In the genomic region with DNA sequence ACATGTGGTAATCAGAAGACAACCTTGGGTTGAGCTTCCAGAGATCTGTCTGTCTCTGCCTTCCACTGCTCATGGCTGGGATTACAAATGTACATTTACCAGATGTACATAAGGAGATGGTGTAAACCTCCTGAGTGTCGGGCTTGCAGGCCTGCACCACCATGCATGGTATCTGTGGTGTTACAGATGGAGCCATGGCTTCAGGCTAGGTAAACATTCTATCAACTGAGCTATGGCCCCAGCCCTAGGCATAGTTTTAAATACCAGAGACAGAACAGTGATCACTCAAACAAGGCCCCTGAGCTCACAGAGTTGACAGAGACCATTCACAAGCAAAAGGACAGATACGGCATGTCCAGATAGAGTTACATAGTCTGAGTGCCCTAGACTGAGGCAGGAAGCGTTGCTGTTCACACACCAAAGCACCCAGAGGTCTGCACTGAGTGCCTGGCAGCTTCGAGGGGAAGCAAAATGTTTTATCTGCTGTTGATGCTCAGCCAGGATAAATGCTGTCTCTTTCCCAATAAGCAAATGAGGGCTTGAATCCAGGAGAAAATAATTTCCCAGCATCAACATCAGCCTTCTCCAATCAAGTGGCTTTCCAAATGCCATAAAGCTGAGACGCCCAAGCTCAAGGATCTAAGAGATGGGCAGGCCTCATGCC, we compare ENCODE assay signal across 21 mouse cellular contexts.
DNase-seq lines count a peak whose midpoint lies in the region; ATAC-seq and TF ChIP-seq lines count a peak whose summit lies in the region.
"Had no signal": no experiment of that assay in that cellular context is flagged by ENCODE, and none has a peak within 500 bp of the region (broad histone marks: within the 10 kb centered on the region; RNA-seq: fewer than 3 reads in every experiment).

No protein-coding gene starts in this region.

- WGBS in lung, embryonic 14.5 days, result 40% methylated on average over 5 of the region's 5 CpGs
- WGBS in embryonic facial prominence, embryonic 13.5 days, result 57% methylated on average over 5 of the region's 5 CpGs
- 47% methylated on average over 5 of the region's 5 CpGs for WGBS in intestine, embryonic 15.5 days
- 79% methylated on average over 5 of the region's 5 CpGs for WGBS in small intestine, adult 2 months

- no peaks in the 10 kb centered on the region for H3K36me3 ChIP-seq in lung, embryonic 14.5 days (ENCODE audit: insufficient read depth)
- H3K36me3 ChIP-seq in embryonic facial prominence, embryonic 13.5 days, result no peaks in the 10 kb centered on the region
- H3K36me3 ChIP-seq in intestine, embryonic 15.5 days, result no peaks in the 10 kb centered on the region
- no peaks in the 10 kb centered on the region for H3K36me3 ChIP-seq in small intestine, adult 2 months (ENCODE audit: control insufficient read depth, insufficient read depth, low read length)
- H3K36me3 ChIP-seq: embryonic facial prominence, embryonic 12.5 days; hindbrain, embryonic 10.5 days had no signal

- no peak overlapping the region for H3K9ac ChIP-seq in lung, embryonic 14.5 days
- H3K9ac ChIP-seq in embryonic facial prominence, embryonic 13.5 days, result no peak overlapping the region
- H3K9ac ChIP-seq in intestine, embryonic 15.5 days, result no peak overlapping the region
- H3K9ac ChIP-seq: embryonic facial prominence, embryonic 12.5 days had no signal

- intact Hi-C loops in left cerebral cortex, postnatal 14 days (cut with DNase I), result no loop called here

- no peak for TF ChIP-seq POLR2A in small intestine, adult 2 months (IDR thresholded peaks at IDR 0.05; ENCODE audit: low read depth, low read length)

- no peaks in the 10 kb centered on the region for H3K9me3 ChIP-seq in lung, embryonic 14.5 days (ENCODE audit: low read depth, low read length)
- no peaks in the 10 kb centered on the region for H3K9me3 ChIP-seq in embryonic facial prominence, embryonic 13.5 days
- H3K9me3 ChIP-seq in intestine, embryonic 15.5 days, result no peaks in the 10 kb centered on the region
- H3K9me3 ChIP-seq: embryonic facial prominence, embryonic 12.5 days; hindbrain, embryonic 10.5 days had no signal

- no peak for TF ChIP-seq CTCF in lung, embryonic 14.5 days (IDR thresholded peaks at IDR 0.05; ENCODE audit: low read depth)
- no peak for TF ChIP-seq CTCF in small intestine, adult 2 months (IDR thresholded peaks at IDR 0.05; ENCODE audit: extremely low read depth, insufficient read length, insufficient replicate concordance, low read depth, low read length)

- peak; percentile 68 for DNase-seq in lung, embryonic 14.5 days
- DNase-seq in lung, postnatal 14 days, result no peak
- DNase-seq in layer of hippocampus, adult 11-12 months (ENCODE audit: low spot score), result no peak
- DNase-seq in left cerebral cortex, postnatal 14 days (ENCODE audit: low spot score in 2 of 2), result no peak
- DNase-seq: adrenal gland, postnatal 14 days; cerebellum, adult 9-11 months; kidney, adult 2 months; kidney, postnatal 25 days; midbrain, embryonic 14.5 days; right cerebral cortex, postnatal 25 days; thymus, postnatal 25 days had no signal

- H3K4me2 ChIP-seq in lung, embryonic 14.5 days, result no peak overlapping the region
- no peak overlapping the region for H3K4me2 ChIP-seq in embryonic facial prominence, embryonic 13.5 days
- no peak overlapping the region for H3K4me2 ChIP-seq in intestine, embryonic 15.5 days (replicated peaks)
- H3K4me2 ChIP-seq: embryonic facial prominence, embryonic 12.5 days; liver, embryonic 11.5 days had no signal

- peak overlapping the region; percentile 48; the same call in 1 of the 2 replicates for H3K27ac ChIP-seq in lung, embryonic 14.5 days (ENCODE audit: low read depth)
- peak overlapping the region; percentile 49 for H3K27ac ChIP-seq in embryonic facial prominence, embryonic 13.5 days
- peak overlapping the region; percentile 54 for H3K27ac ChIP-seq in intestine, embryonic 15.5 days
- peak overlapping the region; percentile 4; the same call in 1 of the 2 replicates for H3K27ac ChIP-seq in small intestine, adult 2 months (ENCODE audit: insufficient read depth, low read depth, low read length)
- H3K27ac ChIP-seq: embryonic facial prominence, embryonic 12.5 days; hindbrain, embryonic 10.5 days; hindbrain, postnatal 0 days; macrophage had no signal

- H3K27me3 ChIP-seq in lung, embryonic 14.5 days (ENCODE audit: insufficient read depth, low read length), result no peaks in the 10 kb centered on the region
- H3K27me3 ChIP-seq in embryonic facial prominence, embryonic 13.5 days, result 0 out of 2 replicates have a peak, but pooled peaks cover 3% of the 10 kb centered on the region
- no peaks in the 10 kb centered on the region for H3K27me3 ChIP-seq in intestine, embryonic 15.5 days (replicated peaks)
- no peaks in the 10 kb centered on the region for H3K27me3 ChIP-seq in small intestine, adult 2 months (ENCODE audit: control insufficient read depth, insufficient read depth, low read length)
- H3K27me3 ChIP-seq: embryonic facial prominence, embryonic 12.5 days had no signal

- no peak for ATAC-seq in lung, embryonic 14.5 days (ENCODE audit: insufficient read depth)
- no peak for ATAC-seq in embryonic facial prominence, embryonic 13.5 days (ENCODE audit: insufficient number of reproducible peaks, insufficient read depth, low FRiP score, low TSS enrichment, low read depth)
- ATAC-seq in intestine, embryonic 15.5 days, result no peak
- no peak for ATAC-seq in monocyte, adult 5-6 weeks (replicated peaks; ENCODE audit: insufficient number of reproducible peaks, low FRiP score, low TSS enrichment, poor library complexity, severe bottlenecking)
- ATAC-seq: activated CD4-positive, CD25-positive, alpha-beta regulatory T cell, adult 4 months; hindbrain, postnatal 0 days had no signal

- peaks cover 11% of the 10 kb centered on the region for H3K4me1 ChIP-seq in lung, embryonic 14.5 days (ENCODE audit: insufficient read depth)
- H3K4me1 ChIP-seq in embryonic facial prominence, embryonic 13.5 days, result peaks cover 15% of the 10 kb centered on the region
- H3K4me1 ChIP-seq in intestine, embryonic 15.5 days (replicated peaks), result peaks cover 18% of the 10 kb centered on the region
- H3K4me1 ChIP-seq in small intestine, adult 2 months (ENCODE audit: control insufficient read depth, insufficient read depth, insufficient read length, low read length), result 0 out of 2 replicates have a peak, but pooled peaks cover 4% of the 10 kb centered on the region

- no peak overlapping the region for H3K4me3 ChIP-seq in lung, embryonic 14.5 days (ENCODE audit: low read depth, low read length)
- no peak overlapping the region for H3K4me3 ChIP-seq in embryonic facial prominence, embryonic 13.5 days
- H3K4me3 ChIP-seq in intestine, embryonic 15.5 days (replicated peaks), result no peak overlapping the region
- H3K4me3 ChIP-seq in small intestine, adult 2 months (ENCODE audit: low read depth, low read length), result no peak overlapping the region
- H3K4me3 ChIP-seq: embryonic facial prominence, embryonic 12.5 days; hindbrain, embryonic 10.5 days had no signal

Comparison
In these comparisons a context has a peak if more than half of its experiments do, and no peak if none do; other contexts are left out.
1. H3K27ac ChIP-seq: peak in every context shown above with its lines; median percentile 54 in intestine, embryonic 15.5 days; 49 in embryonic facial prominence, embryonic 13.5 days; 48 in lung, embryonic 14.5 days; 4 in small intestine, adult 2 months.